Mouse (Mus musculus) forebrain, embryonic 16.5 days (tissue): ENCODE data around the gene Gpr68. TPM values are rescaled to one million over a fixed set of nuclear protein-coding genes. Genes with fewer than 3 reads are reported as not detected.

ENCODE experiments used
- ATAC-seq: fragments of 200-750 bp; cut with Nextera tagmentation; 2 replicates; pipeline ENCODE4 v1.8.0; 2017; ENCODE audit warnings: mild to moderate bottlenecking, moderate library complexity
- H3K27ac ChIP-seq: fragments of 300-500 bp; sonication (generic); 2 replicates; pipeline ENCODE4 v1.5.1; 2014; ENCODE audit warnings: low read length, control low read depth
- H3K27me3 ChIP-seq: fragments of 300-500 bp; sonication (generic); replicated peaks from 2 replicates; pipeline ENCODE4 v1.6.1; 2014; ENCODE audit warnings: low read length; ENCODE audit not compliant: control insufficient read depth, insufficient read depth
- H3K36me3 ChIP-seq: fragments of 300-500 bp; sonication (generic); 2 replicates; pipeline ENCODE4 v1.6.1; 2014; ENCODE audit not compliant: control insufficient read depth, insufficient read depth
- H3K4me1 ChIP-seq: fragments of 300-500 bp; sonication (generic); replicated peaks from 2 replicates; pipeline ENCODE4 v1.6.1; 2014; ENCODE audit warnings: low read length; ENCODE audit not compliant: control insufficient read depth, insufficient read depth
- H3K4me2 ChIP-seq: fragments of 300-500 bp; sonication (generic); 2 replicates; pipeline ENCODE4 v1.6.1; 2014; ENCODE audit warnings: mild to moderate bottlenecking, low read length, control low read depth
- H3K4me3 ChIP-seq: fragments of 300-500 bp; sonication (generic); replicated peaks from 2 replicates; pipeline ENCODE4 v1.5.1; 2014; ENCODE audit warnings: mild to moderate bottlenecking, low read length, control low read depth
- H3K9ac ChIP-seq: fragments of 300-500 bp; sonication (generic); replicated peaks from 2 replicates; pipeline ENCODE4 v1.6.1; 2014; ENCODE audit warnings: low read depth, low read length, control low read depth
- H3K9me3 ChIP-seq: fragments of 300-500 bp; sonication (generic); 2 replicates; pipeline ENCODE4 v1.6.1; 2016; ENCODE audit warnings: low read length; ENCODE audit not compliant: control insufficient read depth
- WGBS: fragments of 180-500 bp; shearing (Covaris S2); extraction: QIAGEN DNeasy Blood & Tissue Kit; methylation state at CpG from one replicate; pipeline ENCODE4 v1.1.7; 2014; 5-methylcytosine and 5-hydroxymethylcytosine counted together
- polyA plus RNA-seq: library from polyadenylated mRNA; unstranded; fragments of >200 nt; fragmentation: Nextera tagmentation; extraction: Ambion mirVana; gene quantifications from 2 replicates; pipeline ENCODE4 v1.2.1, GENCODE M21; 2015

Gene Gpr68
- polyA plus RNA-seq, 1 experiment from 2014 or later: 1.7 TPM

GRCm38 (mm10) chr12:100831021-100831420 is 77.0 kb downstream of the Gpr68 start:
- Histone ChIP-seq H3K4me2 (no peak overlapping the region), H3K9ac (no peak overlapping the region)
- 64% methylated on average over 2 of the region's 2 CpGs for WGBS

More at GRCm38 (mm10) chr12:100831021-100831420, 77.0 kb downstream of the Gpr68 start:
- H3K4me1 ChIP-seq: no peaks in the 10 kb centered on the region
- H3K9me3 ChIP-seq: no peaks in the 10 kb centered on the region
- no peak for ATAC-seq
- H3K27me3 ChIP-seq: no peaks in the 10 kb centered on the region
- no peak overlapping the region for H3K27ac ChIP-seq
- H3K4me3 ChIP-seq: no peak overlapping the region
- no peaks in the 10 kb centered on the region for H3K36me3 ChIP-seq

Other genes starting within 250 kb of the Gpr68 start
- gene Rps6ka5, start 181.2 kb downstream of the Gpr68 start, polyA plus RNA-seq: 14.4 and 18.2 TPM in 2 replicates
- gene Dglucy, start 129.1 kb downstream of the Gpr68 start, polyA plus RNA-seq: 3.0 and 3.3 TPM in 2 replicates
- 18.1 and 20.7 TPM in 2 replicates for gene Ccdc88c, start 120.9 kb upstream of the Gpr68 start, polyA plus RNA-seq
- 32.4 and 33.5 TPM in 2 replicates for gene Ppp4r3a, start 175.5 kb upstream of the Gpr68 start, polyA plus RNA-seq